Mouse (Mus musculus) C2C12 (cell line): ENCODE measurements around the gene Kazald1.

Source experiments
- CTCF ChIP-seq: IDR thresholded peaks from one replicate; pipeline ENCODE4 v1.5.1; 2011; ENCODE audit not compliant: control insufficient read depth, insufficient read depth, insufficient read length
- MAX ChIP-seq: IDR thresholded peaks from one replicate; pipeline ENCODE4 v1.6.1; 2011; ENCODE audit warnings: mild to moderate bottlenecking, control low read depth

DNA sequence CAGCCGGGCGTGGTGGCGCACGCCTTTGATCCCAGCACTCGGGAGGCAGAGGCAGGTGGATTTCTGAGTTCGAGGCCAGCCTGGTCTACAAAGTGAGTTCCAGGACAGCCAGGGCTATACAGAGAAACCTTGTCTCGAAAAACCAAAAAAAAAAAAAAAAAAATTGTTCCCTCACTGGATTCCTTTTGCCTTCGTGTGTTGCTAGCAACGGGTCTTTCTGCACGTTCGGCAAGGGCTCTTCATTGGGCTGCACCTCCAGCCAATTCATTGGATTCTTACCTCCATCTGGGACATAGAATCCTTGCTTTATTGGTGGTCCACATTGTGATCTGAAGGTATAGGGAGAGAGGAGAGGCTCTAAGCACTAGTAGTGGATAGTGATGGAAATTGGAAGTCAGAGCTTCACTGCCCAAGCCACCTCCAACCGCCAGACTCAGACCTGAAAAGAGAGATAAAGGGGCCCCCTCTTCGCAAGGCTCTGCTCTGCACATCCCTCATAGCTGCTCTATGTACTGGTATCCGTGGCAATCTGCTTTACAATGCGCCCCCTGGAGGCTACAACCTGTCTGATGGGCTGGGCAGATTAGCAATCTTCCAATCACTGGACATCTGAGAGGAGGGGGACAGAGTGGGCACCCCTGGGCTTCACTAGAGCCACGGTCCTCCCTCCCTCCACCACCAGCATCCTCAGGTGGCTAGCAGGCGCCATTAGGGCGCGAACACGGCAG, 11.3 kb upstream of the Kazald1 start:
- TF ChIP-seq CTCF (peak; percentile 17), MAX (no peak)
